Mouse (Mus musculus): ENCODE data around the gene Gsdma2.

DNA sequence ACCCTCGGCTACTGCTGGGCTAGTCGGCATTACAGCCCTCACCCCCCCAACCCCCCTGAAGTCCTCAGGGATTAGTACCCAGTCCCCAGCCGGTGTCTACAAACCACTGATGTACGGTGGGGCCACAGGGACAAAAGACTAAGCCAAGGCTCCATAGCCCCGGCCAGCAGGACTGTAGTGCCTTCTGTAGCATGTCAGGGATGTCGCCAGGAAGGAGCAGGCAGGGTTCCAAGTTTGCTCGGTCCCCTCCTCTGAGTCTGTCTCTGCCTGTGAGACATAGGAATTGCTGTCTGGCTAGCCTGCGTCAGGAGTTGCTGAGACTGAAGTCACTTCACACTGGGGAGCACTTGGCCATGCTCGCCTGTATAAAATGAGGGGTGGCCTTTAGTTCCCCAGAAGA is 47.7 kb downstream of the Gsdma2 start:
- TF ChIP-seq CTCF (IDR thresholded peaks at IDR 0.05; ENCODE audit: control insufficient read depth, insufficient read depth, low read length): no peak
- no peak for TF ChIP-seq POLR2A (IDR thresholded peaks at IDR 0.05; ENCODE audit: borderline replicate concordance, control insufficient read depth, low read depth, low read length)

Data from bone marrow, adult 2 months (tissue).